Mouse (Mus musculus): ENCODE measurements around the gene Abr. TPM values are rescaled to one million over a fixed set of nuclear protein-coding genes. Genes with fewer than 3 reads are reported as not detected.

Gene Abr
- polyA plus RNA-seq, 1 experiment: 158 TPM

DNA sequence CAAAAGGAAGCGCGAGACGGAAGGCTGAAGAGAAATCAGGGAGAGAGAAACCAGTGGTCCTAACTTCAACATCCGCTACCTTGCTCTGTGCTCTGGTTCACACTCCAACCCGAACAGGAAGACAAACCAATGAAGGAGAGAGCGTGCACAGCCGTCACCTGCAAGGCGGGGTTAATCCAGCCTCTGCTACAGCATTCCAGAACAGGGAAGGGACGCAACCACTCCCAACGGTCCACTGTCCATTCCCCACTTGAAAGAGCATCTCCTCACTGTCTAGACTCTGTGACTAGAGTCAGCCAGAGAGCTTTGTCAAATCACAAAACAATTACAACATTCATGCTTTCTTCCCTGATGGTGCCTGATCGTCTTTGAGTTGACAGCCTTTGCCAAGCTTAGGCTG, 229.1 kb downstream of the Abr start:
- no peak overlapping the region for H3K27ac ChIP-seq (ENCODE audit: insufficient read depth, low read depth, low read length)
- TF ChIP-seq POLR2A (IDR thresholded peaks at IDR 0.05; ENCODE audit: borderline replicate concordance, low read depth, low read length): no peak
- TF ChIP-seq CTCF (IDR thresholded peaks at IDR 0.05; ENCODE audit: low read depth, low read length): no peak
- 0 out of 2 replicates have a peak, but pooled peaks cover 2% of the 10 kb centered on the region for H3K4me1 ChIP-seq (ENCODE audit: control insufficient read depth, insufficient read depth, low read length)
- no peak overlapping the region for H3K4me3 ChIP-seq (ENCODE audit: insufficient read depth, low read length)

DNA sequence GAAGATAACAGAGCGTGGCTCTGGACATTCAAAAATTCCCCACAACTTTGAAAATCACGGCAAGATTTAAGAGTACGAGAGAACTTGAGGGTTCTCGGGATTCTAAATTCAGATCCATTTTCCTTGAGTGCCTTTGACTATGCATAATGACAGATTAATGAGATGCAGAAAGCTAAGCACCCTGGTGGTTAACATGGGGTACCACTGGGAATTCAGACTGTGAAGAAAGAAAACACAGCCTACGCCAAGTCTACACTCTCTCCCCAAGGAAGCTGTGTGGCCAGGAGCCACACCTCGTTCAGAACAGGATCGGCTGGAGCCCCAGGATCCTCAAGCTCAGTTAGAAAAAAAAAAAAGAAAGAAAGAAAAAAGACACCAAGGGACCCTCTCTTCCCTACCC, 229.6 kb downstream of the Abr start:
- no peak overlapping the region for H3K27ac ChIP-seq (ENCODE audit: insufficient read depth, low read depth, low read length)
- no peak overlapping the region for H3K4me3 ChIP-seq (ENCODE audit: insufficient read depth, low read length)
- no peak for TF ChIP-seq POLR2A (IDR thresholded peaks at IDR 0.05; ENCODE audit: borderline replicate concordance, low read depth, low read length)
- TF ChIP-seq CTCF (IDR thresholded peaks at IDR 0.05; ENCODE audit: low read depth, low read length): no peak
- H3K4me1 ChIP-seq (ENCODE audit: control insufficient read depth, insufficient read depth, low read length): 0 out of 2 replicates have a peak, but pooled peaks cover under 1% of the 10 kb centered on the region

DNA sequence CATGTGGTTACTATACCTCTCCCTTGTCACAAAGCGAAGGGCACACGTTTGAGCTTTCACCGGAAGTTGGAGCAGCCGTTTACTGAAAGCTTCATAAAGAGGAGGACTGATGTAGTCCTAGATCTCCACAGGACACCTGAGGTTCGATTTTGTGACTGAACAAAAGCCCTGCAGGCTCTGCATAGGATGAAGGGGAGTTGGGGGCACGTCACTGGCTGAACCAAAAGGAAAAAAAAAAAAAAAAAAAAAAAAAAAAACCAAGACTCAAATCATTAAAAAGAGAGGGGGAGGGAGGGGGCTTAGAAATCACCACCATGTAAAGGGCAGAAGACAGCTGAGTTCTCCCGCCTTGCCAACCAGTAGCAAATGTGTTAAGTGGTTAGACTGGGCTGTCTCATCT, 233.4 kb downstream of the Abr start:
- H3K4me3 ChIP-seq (ENCODE audit: insufficient read depth, low read length): no peak overlapping the region
- no peak for TF ChIP-seq CTCF (IDR thresholded peaks at IDR 0.05; ENCODE audit: low read depth, low read length)
- no peak for TF ChIP-seq POLR2A (IDR thresholded peaks at IDR 0.05; ENCODE audit: borderline replicate concordance, low read depth, low read length)
- H3K4me1 ChIP-seq (ENCODE audit: control insufficient read depth, insufficient read depth, low read length): no peaks in the 10 kb centered on the region
- no peak overlapping the region for H3K27ac ChIP-seq (ENCODE audit: insufficient read depth, low read depth, low read length)

DNA sequence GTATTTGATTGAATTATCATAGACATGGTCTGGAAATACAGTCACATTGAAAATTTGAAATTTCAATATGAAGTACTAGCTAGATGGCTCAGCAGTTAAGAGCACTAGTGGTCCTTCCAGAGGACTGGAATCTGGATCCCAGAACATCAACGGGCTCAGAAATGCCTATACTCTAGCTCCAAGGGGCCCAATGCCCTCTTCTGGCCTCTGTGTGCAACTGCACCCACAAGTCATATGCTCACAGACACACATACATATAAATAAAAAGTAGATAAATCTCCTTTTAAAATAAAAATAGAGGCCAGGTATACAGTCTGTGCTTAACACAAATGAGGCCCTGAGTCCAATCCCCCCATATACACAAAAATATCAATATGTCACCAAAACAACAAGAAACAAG, 235.0 kb downstream of the Abr start:
- Histone ChIP-seq H3K4me3 (ENCODE audit: insufficient read depth, low read length) (no peak overlapping the region), H3K4me1 (ENCODE audit: control insufficient read depth, insufficient read depth, low read length) (no peaks in the 10 kb centered on the region), H3K27ac (ENCODE audit: insufficient read depth, low read depth, low read length) (no peak overlapping the region)
- TF ChIP-seq CTCF (IDR thresholded peaks at IDR 0.05; ENCODE audit: low read depth, low read length) (no peak), POLR2A (IDR thresholded peaks at IDR 0.05; ENCODE audit: borderline replicate concordance, low read depth, low read length) (no peak)

DNA sequence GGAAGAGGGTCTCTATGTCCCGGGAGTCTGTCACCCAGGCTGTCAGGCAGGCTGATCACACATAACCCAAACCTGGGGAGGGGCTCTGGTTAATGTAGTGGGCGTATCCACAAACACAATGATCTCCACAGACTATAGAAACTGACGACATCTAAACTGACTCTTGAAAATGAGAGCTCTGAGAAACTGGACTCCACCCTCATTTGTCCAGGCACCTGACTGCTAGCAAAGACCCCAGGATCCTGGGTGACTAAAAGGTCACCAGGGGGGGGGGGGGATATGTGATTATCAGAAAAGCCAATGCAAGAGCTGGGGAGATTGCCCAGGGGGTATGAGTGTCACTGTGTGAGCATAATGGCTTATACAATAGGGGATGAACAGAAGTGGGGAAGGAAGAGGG, 236.4 kb downstream of the Abr start:
- H3K4me1 ChIP-seq (ENCODE audit: control insufficient read depth, insufficient read depth, low read length): no peaks in the 10 kb centered on the region
- no peak overlapping the region for H3K27ac ChIP-seq (ENCODE audit: insufficient read depth, low read depth, low read length)
- H3K4me3 ChIP-seq (ENCODE audit: insufficient read depth, low read length): no peak overlapping the region
- TF ChIP-seq CTCF (IDR thresholded peaks at IDR 0.05; ENCODE audit: low read depth, low read length) (no peak), POLR2A (IDR thresholded peaks at IDR 0.05; ENCODE audit: borderline replicate concordance, low read depth, low read length) (no peak)

DNA sequence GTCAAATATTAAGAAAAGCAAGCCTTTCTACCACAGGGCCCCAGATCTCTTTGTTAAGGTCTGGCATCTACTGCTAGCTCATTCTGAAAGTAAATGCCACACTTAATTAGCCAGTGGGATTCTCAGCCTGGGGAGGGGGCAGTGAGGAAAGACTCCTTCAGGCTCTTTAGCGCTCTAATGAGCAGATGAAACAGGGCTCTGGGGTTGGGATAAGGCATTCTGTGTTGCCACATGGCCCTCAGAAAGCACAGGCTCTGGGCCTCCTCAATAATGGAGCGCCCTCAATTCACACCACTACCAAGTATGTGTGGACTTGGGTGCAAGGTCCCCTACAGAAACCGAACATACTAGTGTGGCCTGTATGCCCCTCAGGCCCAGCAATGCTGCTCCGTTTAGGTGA, 237.1 kb downstream of the Abr start:
- no peaks in the 10 kb centered on the region for H3K4me1 ChIP-seq (ENCODE audit: control insufficient read depth, insufficient read depth, low read length)
- no peak overlapping the region for H3K4me3 ChIP-seq (ENCODE audit: insufficient read depth, low read length)
- TF ChIP-seq CTCF (IDR thresholded peaks at IDR 0.05; ENCODE audit: low read depth, low read length): no peak
- no peak for TF ChIP-seq POLR2A (IDR thresholded peaks at IDR 0.05; ENCODE audit: borderline replicate concordance, low read depth, low read length)
- H3K27ac ChIP-seq (ENCODE audit: insufficient read depth, low read depth, low read length): no peak overlapping the region

DNA sequence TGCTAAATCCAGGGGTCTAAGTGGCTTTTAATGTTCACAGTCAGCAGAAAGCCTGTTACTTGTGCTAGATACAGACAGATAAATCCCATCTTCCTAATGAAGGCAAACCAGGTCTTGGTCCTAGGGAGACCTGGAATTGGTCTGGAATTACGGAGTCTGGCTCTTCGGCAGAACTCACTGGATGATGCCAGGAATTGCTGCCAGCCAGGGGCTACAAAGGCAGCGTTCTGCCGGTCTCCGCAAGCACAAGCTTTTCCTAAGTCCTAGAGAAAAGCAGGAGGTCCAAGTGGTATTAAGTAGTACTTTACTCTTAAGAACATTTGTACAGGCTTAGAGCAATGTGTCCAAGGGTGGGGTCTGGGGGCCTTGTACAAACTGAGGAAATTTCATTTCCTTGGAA, 237.8 kb downstream of the Abr start:
- TF ChIP-seq CTCF (IDR thresholded peaks at IDR 0.05; ENCODE audit: low read depth, low read length) (no peak), POLR2A (IDR thresholded peaks at IDR 0.05; ENCODE audit: borderline replicate concordance, low read depth, low read length) (no peak)
- H3K4me3 ChIP-seq (ENCODE audit: insufficient read depth, low read length): no peak overlapping the region
- no peak overlapping the region for H3K27ac ChIP-seq (ENCODE audit: insufficient read depth, low read depth, low read length)
- H3K4me1 ChIP-seq (ENCODE audit: control insufficient read depth, insufficient read depth, low read length): no peaks in the 10 kb centered on the region

DNA sequence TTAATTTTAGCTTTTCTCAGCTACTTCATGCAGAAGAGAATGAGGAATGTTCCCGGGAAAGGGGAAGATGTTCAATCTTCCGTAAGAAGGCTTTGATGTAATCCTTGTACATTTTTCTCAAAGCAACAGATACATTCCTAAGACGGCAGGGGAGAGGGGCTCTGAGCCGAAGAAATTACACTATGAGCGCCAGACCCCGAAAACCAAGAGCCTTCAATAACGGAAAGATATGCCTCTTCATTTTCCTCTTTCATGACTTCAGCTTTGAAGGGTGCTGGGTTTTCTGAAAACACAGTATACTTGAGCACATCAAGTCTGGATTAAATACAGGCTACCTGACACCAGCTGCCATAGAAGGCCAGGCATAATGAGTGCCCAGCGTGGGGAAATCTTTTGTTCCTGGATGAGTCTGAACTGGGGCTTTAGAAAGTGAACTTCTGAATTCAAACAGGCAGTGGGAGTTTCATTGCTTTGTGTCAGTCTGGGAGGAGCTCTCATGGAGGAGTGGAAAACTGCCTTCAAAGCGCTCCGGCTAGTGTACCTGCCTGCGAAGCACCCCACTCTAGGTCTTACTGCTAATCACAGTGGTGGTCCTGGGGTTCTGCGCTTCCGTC, 239.3 kb downstream of the Abr start:
- Histone ChIP-seq H3K27ac (ENCODE audit: insufficient read depth, low read depth, low read length) (no peak overlapping the region), H3K4me3 (ENCODE audit: insufficient read depth, low read length) (no peak overlapping the region), H3K4me1 (ENCODE audit: control insufficient read depth, insufficient read depth, low read length) (no peaks in the 10 kb centered on the region)
- no peak for TF ChIP-seq CTCF (IDR thresholded peaks at IDR 0.05; ENCODE audit: low read depth, low read length)
- TF ChIP-seq POLR2A (IDR thresholded peaks at IDR 0.05; ENCODE audit: borderline replicate concordance, low read depth, low read length): no peak

DNA sequence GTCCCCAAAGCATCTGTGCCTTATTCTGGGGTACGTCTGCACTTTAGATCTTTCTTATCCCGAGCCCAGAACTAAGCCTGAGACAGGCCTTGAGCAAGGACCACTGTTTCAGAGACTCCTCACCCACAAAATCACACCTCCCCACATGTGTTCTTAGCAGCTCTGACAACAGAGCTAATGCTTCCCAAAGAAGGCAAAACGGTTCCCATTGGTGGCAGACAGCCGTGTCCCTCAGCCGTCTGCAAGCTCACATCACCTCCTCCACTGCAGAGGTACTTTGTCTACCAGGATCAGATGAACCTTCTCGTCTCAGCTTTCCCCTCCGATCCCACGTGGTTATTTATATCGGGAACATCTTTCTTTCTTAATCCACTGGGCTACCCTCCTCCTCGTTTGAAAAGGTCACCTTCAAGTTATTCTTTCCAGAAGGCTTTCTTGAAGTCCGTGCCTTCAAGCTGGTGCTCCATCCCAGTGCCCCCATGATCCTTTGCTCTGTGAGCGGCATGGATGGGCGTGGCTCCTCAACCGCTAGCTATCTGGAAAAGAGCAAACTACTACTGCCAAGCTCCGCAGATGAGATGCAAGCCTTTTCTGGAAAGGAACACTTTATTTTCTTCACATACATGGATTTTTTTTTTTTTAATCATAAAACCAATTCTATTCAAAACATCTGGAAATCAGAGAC, 240.8 kb downstream of the Abr start:
- no peaks in the 10 kb centered on the region for H3K4me1 ChIP-seq (ENCODE audit: control insufficient read depth, insufficient read depth, low read length)
- no peak overlapping the region for H3K4me3 ChIP-seq (ENCODE audit: insufficient read depth, low read length)
- H3K27ac ChIP-seq (ENCODE audit: insufficient read depth, low read depth, low read length): no peak overlapping the region
- no peak for TF ChIP-seq POLR2A (IDR thresholded peaks at IDR 0.05; ENCODE audit: borderline replicate concordance, low read depth, low read length)
- no peak for TF ChIP-seq CTCF (IDR thresholded peaks at IDR 0.05; ENCODE audit: low read depth, low read length)

DNA sequence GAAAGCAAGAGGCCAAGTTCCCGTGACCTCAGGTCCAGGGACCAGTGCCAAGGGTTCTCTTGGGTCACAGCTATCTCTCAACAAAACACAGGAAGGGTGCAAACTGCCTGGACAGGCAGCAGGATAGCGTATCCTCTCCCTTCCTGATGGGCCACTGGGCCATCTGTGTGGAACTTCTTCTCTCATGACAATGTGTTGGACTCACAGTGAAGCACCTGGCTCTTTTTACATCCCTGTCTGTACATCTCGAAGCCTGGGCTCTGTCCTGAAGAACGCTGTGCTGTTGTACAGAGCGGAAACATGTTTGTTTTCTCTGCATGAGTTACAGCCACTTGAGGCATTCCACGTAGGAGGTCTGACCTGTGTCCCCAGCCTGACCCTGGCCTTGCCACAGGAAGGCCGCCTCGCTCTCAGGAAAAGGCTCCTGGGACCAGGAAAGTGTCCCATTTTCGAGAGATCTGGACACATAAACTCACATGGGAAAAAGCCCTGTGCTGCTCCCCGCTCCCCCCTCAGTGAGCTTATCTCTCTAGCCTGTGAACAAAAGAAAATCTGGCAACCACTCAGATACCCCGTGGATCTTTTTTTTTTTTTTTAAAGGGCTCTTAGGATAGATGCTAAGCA, 242.1 kb downstream of the Abr start:
- H3K27ac ChIP-seq (ENCODE audit: insufficient read depth, low read depth, low read length): no peak overlapping the region
- H3K4me1 ChIP-seq (ENCODE audit: control insufficient read depth, insufficient read depth, low read length): no peaks in the 10 kb centered on the region
- no peak overlapping the region for H3K4me3 ChIP-seq (ENCODE audit: insufficient read depth, low read length)
- TF ChIP-seq POLR2A (IDR thresholded peaks at IDR 0.05; ENCODE audit: borderline replicate concordance, low read depth, low read length) (no peak), CTCF (IDR thresholded peaks at IDR 0.05; ENCODE audit: low read depth, low read length) (no peak)

Data from bone marrow macrophage, adult 2 months (primary cell).